Mouse (Mus musculus) intestine, embryonic 14.5 days (tissue): ENCODE data around the gene Fus. TPM values are rescaled to one million over a fixed set of nuclear protein-coding genes. Genes with fewer than 3 reads are reported as not detected.
"Not testable (repeated sequence)": the region's sequence is repeated elsewhere in the genome, so short reads cannot be mapped to it uniquely, and the experiment has no call there.

Source experiments
- ATAC-seq: fragments of 200-750 bp; cut with Nextera tagmentation; replicated peaks from 2 replicates; pipeline ENCODE4 v1.8.0; 2017; ENCODE audit warnings: low read depth, moderate number of reproducible peaks, moderate TSS enrichment, moderate library complexity; ENCODE audit not compliant: low FRiP score, low TSS enrichment
- DNase-seq: peaks from one replicate; pipeline ENCODE4 v3.0.0-alpha.2; 2018; ENCODE audit warnings: low spot score
- H3K27ac ChIP-seq: fragments of 300-500 bp; sonication (generic); 2 replicates; pipeline ENCODE4 v1.5.1; 2014; ENCODE audit warnings: low read depth, mild to moderate bottlenecking, control low read depth
- H3K27me3 ChIP-seq: fragments of 300-500 bp; sonication (generic); replicated peaks from 2 replicates; pipeline ENCODE4 v1.6.1; 2014; ENCODE audit warnings: low read length, control low read depth; ENCODE audit not compliant: control insufficient read depth, insufficient read depth
- H3K36me3 ChIP-seq: fragments of 300-500 bp; sonication (generic); 2 replicates; pipeline ENCODE4 v1.6.1; 2014; ENCODE audit warnings: low read length, control low read depth; ENCODE audit not compliant: control insufficient read depth, insufficient read depth
- H3K4me1 ChIP-seq: fragments of 300-500 bp; sonication (generic); replicated peaks from 2 replicates; pipeline ENCODE4 v1.6.1; 2014; ENCODE audit warnings: low read length, control low read depth, mixed read lengths; ENCODE audit not compliant: control insufficient read depth, insufficient read depth
- H3K4me2 ChIP-seq: fragments of 300-500 bp; sonication (generic); 2 replicates; pipeline ENCODE4 v1.6.1; 2014; ENCODE audit warnings: low read length
- H3K4me3 ChIP-seq: fragments of 300-500 bp; sonication (generic); 2 replicates; pipeline ENCODE4 v1.5.1; 2014; ENCODE audit warnings: low read depth, low read length, control low read depth, mixed read lengths
- H3K9ac ChIP-seq: fragments of 300-500 bp; sonication (generic); 2 replicates; pipeline ENCODE4 v1.6.1; 2014; ENCODE audit warnings: mild to moderate bottlenecking, low read length
- H3K9me3 ChIP-seq: fragments of 300-500 bp; sonication (generic); 2 replicates; pipeline ENCODE4 v1.6.1; 2016; ENCODE audit warnings: low read length, control low read depth; ENCODE audit not compliant: control insufficient read depth
- WGBS: fragments of 180-500 bp; shearing (Covaris S2); extraction: QIAGEN DNeasy Blood & Tissue Kit; methylation state at CpG from one replicate; pipeline ENCODE4 v1.1.7; 2014; 5-methylcytosine and 5-hydroxymethylcytosine counted together
- polyA plus RNA-seq: library from polyadenylated mRNA; unstranded; fragments of >200 nt; fragmentation: Nextera tagmentation; extraction: Ambion mirVana; gene quantifications from 2 replicates; pipeline ENCODE4 v1.2.1, GENCODE M21; 2014

Gene Fus
- polyA plus RNA-seq, 1 experiment from 2014 or later: 52.5 TPM

DNA sequence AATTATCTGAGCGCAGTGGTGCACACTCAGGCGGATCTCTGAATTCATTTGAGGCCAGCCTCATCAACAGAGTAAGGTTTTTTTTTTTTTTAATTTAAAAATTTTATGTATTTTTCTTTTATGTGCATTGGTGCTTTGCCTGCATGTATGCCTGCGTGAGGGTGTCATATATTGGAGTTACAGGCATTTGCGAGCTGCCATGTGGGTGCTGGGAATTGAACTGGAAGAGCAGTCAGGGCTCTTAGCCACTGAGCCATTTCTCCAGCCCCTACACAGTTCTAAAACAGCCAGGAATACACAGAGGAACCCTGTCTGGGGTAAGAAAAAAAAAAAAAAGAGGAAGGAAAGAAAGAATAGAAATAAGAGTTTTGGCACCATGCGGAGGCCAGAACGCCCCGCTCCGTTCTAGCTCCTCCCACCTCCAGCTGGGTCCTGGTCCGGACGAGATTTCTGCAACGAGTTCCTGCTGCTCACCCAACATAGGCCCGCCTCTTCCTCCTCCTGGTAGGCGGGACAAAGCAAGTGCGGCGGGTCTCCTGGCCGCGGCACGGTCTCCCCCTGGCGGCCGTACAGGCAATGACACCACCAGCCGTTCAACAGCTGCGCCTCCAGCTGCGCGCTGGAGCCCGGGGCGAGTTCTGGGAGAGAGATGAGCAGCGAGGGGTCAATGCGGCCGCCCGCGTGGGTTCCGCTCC lies 32.1 kb upstream of the Fus start:
- WGBS: 7% methylated on average over 31 of the region's 32 CpGs
- Histone ChIP-seq H3K4me2 (peak overlapping the region; percentile 97), H3K9ac (peak overlapping the region; percentile 76), H3K27me3 (peaks cover 3% of the 10 kb centered on the region; the same call in 1 of the 2 replicates), H3K9me3 (no peaks in the 10 kb centered on the region), H3K4me3 (peak overlapping the region; percentile 69), H3K27ac (peak overlapping the region; percentile 62), H3K4me1 (peaks cover 9% of the 10 kb centered on the region), H3K36me3 (no peaks in the 10 kb centered on the region)
- ATAC-seq (peak; percentile 90), DNase-seq (peak; percentile 97)

DNA sequence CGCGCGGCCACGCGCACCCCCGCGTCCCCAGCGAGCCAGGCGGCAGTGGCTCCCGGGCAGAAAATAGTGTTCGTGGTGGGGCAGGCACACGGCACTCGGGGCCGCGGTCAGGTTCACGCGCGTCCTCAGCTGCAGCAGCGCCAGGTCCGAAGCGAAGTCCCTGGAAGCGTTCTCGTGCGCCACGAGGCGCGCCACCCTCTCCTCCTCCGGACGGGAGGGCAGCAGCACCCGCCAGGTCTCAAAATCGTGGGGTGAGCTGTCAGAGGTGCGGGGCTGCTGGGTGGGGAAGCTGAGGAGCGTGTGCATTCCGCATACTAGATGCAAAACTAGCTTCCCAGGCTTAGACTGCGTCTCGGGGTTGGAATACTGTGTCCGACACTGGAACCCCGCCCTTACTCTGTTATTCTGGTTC lies 31.5 kb upstream of the Fus start:
- no peaks in the 10 kb centered on the region for H3K9me3 ChIP-seq
- H3K4me1 ChIP-seq: peaks cover 9% of the 10 kb centered on the region
- no peaks in the 10 kb centered on the region for H3K27me3 ChIP-seq
- H3K4me3 ChIP-seq: peak overlapping the region; percentile 69
- WGBS: under 1% methylated on average over 38 of the region's 38 CpGs
- H3K4me2 ChIP-seq: peak overlapping the region; percentile 97
- H3K27ac ChIP-seq: peak overlapping the region; percentile 62
- ATAC-seq (peak; percentile 25), DNase-seq (no peak)
- peak overlapping the region; percentile 76 for H3K9ac ChIP-seq
- no peaks in the 10 kb centered on the region for H3K36me3 ChIP-seq

DNA sequence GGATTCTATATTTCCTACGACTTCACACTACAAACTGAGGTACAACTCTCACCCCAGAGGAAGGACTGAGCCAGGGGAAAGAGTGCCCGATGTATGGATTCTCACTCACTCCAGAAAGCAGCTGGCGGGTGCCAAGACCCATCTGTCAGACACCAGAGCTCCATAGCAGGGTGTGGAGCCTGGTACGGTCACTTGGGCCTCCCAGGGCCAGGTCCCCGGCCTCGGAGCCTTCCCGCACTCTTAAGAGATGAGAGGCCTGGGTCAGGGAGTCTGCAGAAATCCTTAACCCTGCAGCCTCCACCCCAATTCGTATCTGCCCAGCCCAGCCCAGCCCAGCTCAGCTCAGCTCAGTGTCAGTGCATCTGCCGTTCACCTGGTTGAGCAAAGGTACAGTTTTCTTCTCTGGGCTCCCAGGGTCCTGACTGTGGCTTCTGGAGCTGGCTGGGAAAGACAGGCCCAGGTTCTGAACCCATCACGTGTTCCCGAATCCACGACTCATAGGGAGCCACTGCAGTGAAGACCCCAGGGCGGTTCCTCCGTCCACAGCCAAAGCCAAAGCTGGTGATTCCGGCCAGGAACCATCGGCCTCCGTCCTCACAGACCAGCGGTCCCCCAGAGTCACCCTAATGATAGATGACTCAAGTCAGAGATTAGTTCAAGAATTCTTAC lies 30.9 kb upstream of the Fus start:
- peak overlapping the region; percentile 62; the same call in 1 of the 2 replicates for H3K27ac ChIP-seq
- H3K4me3 ChIP-seq: peak overlapping the region; percentile 69
- ATAC-seq (no peak), DNase-seq (no peak)
- no peaks in the 10 kb centered on the region for H3K9me3 ChIP-seq
- H3K27me3 ChIP-seq: no peaks in the 10 kb centered on the region
- peak overlapping the region; percentile 76 for H3K9ac ChIP-seq
- H3K4me1 ChIP-seq: peaks cover 7% of the 10 kb centered on the region
- WGBS: 55% methylated on average over 18 of the region's 18 CpGs
- no peaks in the 10 kb centered on the region for H3K36me3 ChIP-seq
- H3K4me2 ChIP-seq: peak overlapping the region; percentile 97

DNA sequence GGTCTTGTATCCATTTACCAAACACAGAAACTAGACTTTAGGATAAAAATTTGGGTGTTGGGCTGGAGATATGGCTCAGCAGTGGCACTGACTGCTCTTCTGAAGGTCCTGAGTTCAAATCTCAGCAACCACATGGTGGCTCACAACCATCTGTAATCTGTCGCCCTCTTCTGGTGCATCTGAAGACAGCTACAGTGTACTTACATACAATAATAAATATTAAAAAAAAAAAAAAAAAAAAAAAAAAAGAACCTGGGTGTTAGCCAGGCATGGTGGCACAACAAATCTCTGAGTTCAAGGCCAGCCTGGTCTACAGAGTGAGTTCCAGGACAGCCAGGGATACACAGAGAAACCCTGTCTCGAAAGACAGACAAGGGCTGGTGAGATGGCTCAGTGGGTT lies 25.2 kb upstream of the Fus start:
- H3K36me3 ChIP-seq, DNase-seq, H3K4me2 ChIP-seq, H3K9ac ChIP-seq, H3K9me3 ChIP-seq, H3K27ac ChIP-seq, H3K4me1 ChIP-seq, H3K4me3 ChIP-seq, ATAC-seq: not testable (repeated sequence)
- H3K27me3 ChIP-seq: peaks cover 11% of the 10 kb centered on the region
- 67% methylated on average over 2 of the region's 2 CpGs for WGBS

DNA sequence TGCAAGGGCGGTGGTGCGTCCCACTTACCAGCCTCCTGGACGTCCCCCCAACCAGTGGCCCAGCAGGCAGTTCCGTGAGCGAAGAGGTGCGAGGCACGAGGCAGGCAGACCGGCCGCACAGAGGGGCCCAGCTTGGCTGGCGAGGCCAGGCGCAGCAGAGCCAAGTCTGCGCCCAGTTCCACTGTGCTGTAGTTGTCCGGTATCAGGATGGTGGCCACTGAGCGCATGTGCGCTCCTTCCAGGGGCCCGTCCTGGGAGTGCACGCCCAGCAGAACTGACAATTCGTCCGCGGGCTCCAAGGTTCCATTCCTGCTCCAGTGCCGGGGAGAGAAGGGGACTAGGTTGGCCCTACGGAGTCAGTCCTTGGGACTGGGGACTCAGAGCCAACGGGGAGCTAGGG lies 22.6 kb upstream of the Fus start:
- 11% methylated on average over 23 of the region's 23 CpGs for WGBS
- peak overlapping the region; percentile 30; the same call in 1 of the 2 replicates for H3K4me2 ChIP-seq
- DNase-seq (peak; percentile 58), ATAC-seq (0 out of 2 replicates have a peak, but pooled peaks have one; percentile 56)
- H3K4me1 ChIP-seq: no peaks in the 10 kb centered on the region
- no peak overlapping the region for H3K27ac ChIP-seq
- H3K4me3 ChIP-seq: no peak overlapping the region
- 0 out of 2 replicates have a peak overlapping the region, but pooled peaks have one; percentile 2 for H3K9ac ChIP-seq
- H3K36me3 ChIP-seq: no peaks in the 10 kb centered on the region
- H3K27me3 ChIP-seq: peaks cover 11% of the 10 kb centered on the region
- no peaks in the 10 kb centered on the region for H3K9me3 ChIP-seq

DNA sequence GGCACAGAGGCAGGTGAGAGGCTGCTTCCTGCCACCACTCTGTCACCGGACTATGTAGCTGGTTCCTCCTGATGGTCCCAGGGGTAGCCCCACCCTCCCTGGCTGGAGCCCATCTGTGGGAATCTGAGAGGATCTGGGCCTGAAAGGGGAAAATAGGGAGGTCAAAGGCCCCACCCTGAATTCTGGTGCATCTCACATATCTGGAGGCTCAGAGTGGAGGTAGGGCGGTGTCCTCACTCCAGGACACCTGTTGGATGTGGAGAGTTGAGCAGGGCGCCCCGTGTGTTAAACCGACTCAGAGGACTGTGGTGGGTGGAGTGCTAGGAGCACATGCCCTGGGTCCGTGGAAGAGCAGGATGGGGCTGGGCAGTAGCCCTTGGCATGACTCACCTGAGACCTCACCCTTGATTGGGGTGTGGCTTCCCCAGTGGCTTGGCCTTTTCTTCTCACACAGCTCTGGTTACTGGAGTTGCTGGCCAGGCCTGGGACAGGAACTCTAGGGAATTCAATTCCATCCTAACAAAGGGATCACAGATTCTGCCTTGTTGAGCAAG lies 20.7 kb upstream of the Fus start, which contains the start of gene Prss36:
Gene Prss36 (minus strand): TSS at position 256 of the 554 bp plus-strand sequence.
- H3K27ac ChIP-seq: no peak within 1 kb of the TSS
- 68% methylated on average over 6 of the region's 6 CpGs for WGBS
- DNase-seq (no peak), ATAC-seq (0 out of 2 replicates have a peak, but pooled peaks have one; percentile 55)
- H3K36me3 ChIP-seq: no peaks in the 10 kb centered on the region
- peaks cover 11% of the 10 kb centered on the region for H3K27me3 ChIP-seq
- no peak within 1 kb of the TSS for H3K4me3 ChIP-seq
- no peaks in the 10 kb centered on the region for H3K9me3 ChIP-seq
- H3K4me1 ChIP-seq: no peaks in the 10 kb centered on the region
- H3K4me2 ChIP-seq: no peak within 1 kb of the TSS
- no peak within 1 kb of the TSS for H3K9ac ChIP-seq

DNA sequence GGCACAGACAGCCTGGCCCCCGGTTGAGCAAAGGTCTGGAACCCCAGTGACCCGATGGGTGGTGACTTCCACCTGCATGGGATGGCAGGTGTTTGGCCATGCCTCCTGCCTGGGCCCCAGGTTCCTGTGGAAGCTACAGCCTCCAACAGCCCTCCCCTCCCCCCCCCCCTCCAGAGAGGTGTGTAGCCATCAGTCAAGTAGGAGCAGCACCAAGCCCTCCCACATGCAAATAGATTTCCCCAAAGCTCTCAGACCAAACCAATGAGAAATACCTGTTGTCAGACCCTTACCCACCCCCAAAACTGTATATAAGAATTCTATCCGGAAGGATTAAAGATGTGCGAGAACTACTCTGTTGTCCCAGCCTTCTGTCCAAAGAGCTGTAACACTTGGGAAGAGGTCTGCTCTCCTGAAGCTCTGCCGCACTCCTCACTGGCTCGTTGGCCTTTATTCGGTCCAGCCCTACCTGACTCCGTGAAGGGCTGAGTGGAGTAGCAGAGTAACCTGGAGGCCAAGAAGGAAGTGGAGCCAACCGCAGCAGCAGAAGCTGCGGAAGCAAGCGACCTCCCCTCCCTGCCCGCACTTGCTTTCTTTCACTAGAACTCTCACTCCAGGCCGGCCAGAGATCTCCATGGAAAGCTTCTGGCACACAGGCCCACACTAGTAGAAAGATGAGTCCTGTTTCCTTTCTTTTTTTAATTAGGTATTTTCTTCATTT lies 14.2 kb upstream of the Fus start:
- no peak overlapping the region for H3K27ac ChIP-seq
- no peak for DNase-seq

DNA sequence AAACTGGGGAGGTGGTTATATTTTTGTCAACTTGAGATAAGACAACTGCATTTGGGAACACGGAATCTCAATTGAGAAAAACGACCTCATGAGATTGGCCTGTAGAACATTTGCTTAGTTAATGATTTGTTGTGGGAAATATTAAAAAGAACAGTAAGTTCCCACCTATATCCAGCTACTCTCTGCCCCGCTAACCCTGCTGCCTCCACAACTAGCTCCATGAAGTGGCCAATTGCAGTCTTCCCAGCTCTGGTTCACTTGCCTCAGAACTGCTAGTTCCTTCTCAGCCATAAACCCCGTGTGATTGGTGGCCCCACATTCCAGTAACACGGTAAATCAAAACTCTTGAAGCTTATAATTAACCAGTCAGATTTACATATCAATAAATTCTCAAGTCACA lies 7.9 kb upstream of the Fus start:
- ATAC-seq (no peak), DNase-seq (no peak)
- no peak overlapping the region for H3K4me3 ChIP-seq
- 59% methylated on average over 5 of the region's 5 CpGs for WGBS
- H3K9ac ChIP-seq: no peak overlapping the region
- H3K4me1 ChIP-seq: no peaks in the 10 kb centered on the region
- H3K27ac ChIP-seq: no peak overlapping the region
- H3K27me3 ChIP-seq: no peaks in the 10 kb centered on the region
- no peaks in the 10 kb centered on the region for H3K36me3 ChIP-seq
- H3K9me3 ChIP-seq: no peaks in the 10 kb centered on the region
- H3K4me2 ChIP-seq: no peak overlapping the region

More for the DNA sequence above, 14.2 kb upstream of the Fus start:
- no peaks in the 10 kb centered on the region for H3K9me3 ChIP-seq
- H3K4me1 ChIP-seq: no peaks in the 10 kb centered on the region
- H3K36me3 ChIP-seq: no peaks in the 10 kb centered on the region
- no peak overlapping the region for H3K4me2 ChIP-seq
- no peaks in the 10 kb centered on the region for H3K27me3 ChIP-seq
- no peak for ATAC-seq
- H3K4me3 ChIP-seq: no peak overlapping the region
- 36% methylated on average over 13 of the region's 13 CpGs for WGBS
- H3K9ac ChIP-seq: no peak overlapping the region
